Mouse (Mus musculus) megakaryocyte, embryonic 14.5 days (primary cell): ENCODE data around the gene Dync2h1.

Source experiments
- FLI1 ChIP-seq: IDR thresholded peaks from 2 replicates; pipeline ENCODE4 v1.6.1; 2012; ENCODE audit warnings: low read length, inconsistent platforms, mixed read lengths
- GATA1 ChIP-seq: IDR thresholded peaks from 3 replicates; pipeline ENCODE4 v1.6.1; 2012; ENCODE audit warnings: mixed read lengths, low read length, inconsistent platforms, borderline replicate concordance

DNA sequence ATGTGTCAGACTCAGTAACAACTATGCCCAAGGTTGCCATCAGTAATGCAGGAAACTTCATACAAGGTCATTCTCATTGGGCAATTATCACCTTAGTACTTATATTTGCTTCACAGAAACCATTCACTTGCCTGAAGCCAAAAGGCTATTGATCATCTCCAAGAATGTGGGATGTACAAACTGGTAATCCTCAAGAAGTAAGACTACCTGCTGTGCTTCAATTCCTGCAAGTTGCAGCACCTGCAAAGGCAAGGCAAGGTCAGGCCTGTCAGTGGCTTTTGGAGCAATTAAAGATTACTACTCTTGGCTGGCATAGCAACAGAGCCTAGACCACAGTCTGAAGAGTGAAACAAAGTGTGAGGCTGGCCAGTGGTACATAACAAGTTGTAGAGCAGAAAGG is 82.9 kb downstream of the Dync2h1 start:
- TF ChIP-seq GATA1 (no peak), FLI1 (no peak)
